Mouse (Mus musculus): ENCODE data around the gene Glis2.

Glis2 gene

GRCm38 (mm10) chr16:4659326-4659725 is 64.8 kb downstream of the Glis2 start:
- DNase-seq (ENCODE audit: low spot score) = no peak

- no peak for DNase-seq (ENCODE audit: low spot score)
Observed at GRCm38 (mm10) chr16:4661605-4662004, 67.1 kb downstream of the Glis2 start.

- DNase-seq (ENCODE audit: low spot score) = no peak
Observed at GRCm38 (mm10) chr16:4663806-4664205, 69.3 kb downstream of the Glis2 start.

- DNase-seq (ENCODE audit: low spot score) = no peak
Observed at GRCm38 (mm10) chr16:4665726-4666125, 71.2 kb downstream of the Glis2 start.

GRCm38 (mm10) chr16:4667190-4667808 is 72.8 kb downstream of the Glis2 start:
- DNase-seq (ENCODE audit: low spot score) = peak; percentile 73

- DNase-seq (ENCODE audit: low spot score) = no peak
Observed at GRCm38 (mm10) chr16:4670317-4670716, 75.8 kb downstream of the Glis2 start.

GRCm38 (mm10) chr16:4674091-4674490 is 79.6 kb downstream of the Glis2 start:
- no peak for DNase-seq (ENCODE audit: low spot score)

All from left cerebral cortex, adult 11 months (tissue).